Mouse (Mus musculus) hindbrain, postnatal 0 days (tissue): ENCODE measurements around the gene Ist1. TPM values are rescaled to one million over a fixed set of nuclear protein-coding genes. Genes with fewer than 3 reads are reported as not detected.

Source experiments
- ATAC-seq: fragments of 200-750 bp; cut with Nextera tagmentation; 2 replicates; pipeline ENCODE4 v1.8.0; 2017; ENCODE audit warnings: mild to moderate bottlenecking, moderate TSS enrichment, moderate library complexity
- DNase-seq: peaks from one replicate; pipeline ENCODE4 v3.0.0-alpha.2; 2015; ENCODE audit warnings: low spot score
- H3K27ac ChIP-seq: fragments of 300-500 bp; sonication (generic); 2 replicates; pipeline ENCODE4 v1.5.1; 2014; ENCODE audit warnings: mild to moderate bottlenecking
- H3K27me3 ChIP-seq: fragments of 300-500 bp; sonication (generic); 2 replicates; pipeline ENCODE4 v1.6.1; 2014; ENCODE audit warnings: low read length, mixed read lengths; ENCODE audit not compliant: insufficient read depth
- H3K36me3 ChIP-seq: fragments of 300-500 bp; sonication (generic); 2 replicates; pipeline ENCODE4 v1.6.1; 2014; ENCODE audit warnings: low read length, mixed read lengths; ENCODE audit not compliant: insufficient read depth
- H3K4me1 ChIP-seq: fragments of 300-500 bp; sonication (generic); 2 replicates; pipeline ENCODE4 v1.6.1; 2014; ENCODE audit warnings: antibody characterized with exemption, low read length, mixed read lengths; ENCODE audit not compliant: insufficient read depth
- H3K4me2 ChIP-seq: fragments of 300-500 bp; sonication (generic); 2 replicates; pipeline ENCODE4 v1.6.1; 2014; ENCODE audit warnings: low read depth, mild to moderate bottlenecking, low read length, moderate library complexity, mixed read lengths
- H3K4me3 ChIP-seq: fragments of 300-500 bp; sonication (generic); 2 replicates; pipeline ENCODE4 v1.5.1; 2014; ENCODE audit warnings: low read length
- H3K9ac ChIP-seq: fragments of 300-500 bp; sonication (generic); replicated peaks from 2 replicates; pipeline ENCODE4 v1.6.1; 2014; ENCODE audit warnings: mild to moderate bottlenecking, low read length, moderate library complexity, mixed read lengths
- H3K9me3 ChIP-seq: fragments of 300-500 bp; sonication (generic); 2 replicates; pipeline ENCODE4 v1.6.1; 2016; ENCODE audit warnings: low read length, mixed read lengths
- CTCF ChIP-seq: IDR thresholded peaks from 2 replicates; pipeline ENCODE4 v1.5.1; 2016; ENCODE audit warnings: antibody characterized with exemption, control low read depth, low read depth
- WGBS: fragments of 180-500 bp; shearing (Covaris S2); extraction: QIAGEN DNeasy Blood & Tissue Kit; methylation state at CpG from one replicate; pipeline ENCODE4 v1.1.7; 2014; 5-methylcytosine and 5-hydroxymethylcytosine counted together
- polyA plus RNA-seq: library from polyadenylated mRNA; unstranded; fragments of >200 nt; fragmentation: Nextera tagmentation; extraction: Ambion mirVana; gene quantifications from 2 replicates; pipeline ENCODE4 v1.2.1, GENCODE M21; 2015
- total RNA-seq: library from RNA; depleted of rRNA; stranded (reverse); fragments of >200 nt; gene quantifications from 2 replicates; pipeline ENCODE4 v1.2.3, GENCODE M21; 2014

Gene Ist1
- total and polyA plus RNA-seq, 2 experiments from 2014 or later: 98.4 to 99.4 TPM

GRCm38 (mm10) chr8:109705320-109706075 is 12.4 kb upstream of the Ist1 start, which contains the start of gene Zfp821:
Gene Zfp821, plus strand, starts transcription at chr8:109705546.
- H3K27me3 ChIP-seq: no peaks in the 10 kb centered on the region
- DNase-seq: peak; percentile 98
- H3K4me2 ChIP-seq: peak within 1 kb of the TSS; percentile 89
- ATAC-seq: peak; percentile 94
- H3K4me3 ChIP-seq: peak within 1 kb of the TSS; percentile 96
- peaks cover 14% of the 10 kb centered on the region; the same call in 1 of the 2 replicates for H3K4me1 ChIP-seq
- peaks cover 17% of the 10 kb centered on the region for H3K36me3 ChIP-seq
- H3K9ac ChIP-seq: peak within 1 kb of the TSS; percentile 100
- WGBS: under 1% methylated on average over 70 of the region's 100 CpGs
- TF ChIP-seq CTCF: no peak
- H3K9me3 ChIP-seq: no peaks in the 10 kb centered on the region
- peak within 1 kb of the TSS; percentile 97 for H3K27ac ChIP-seq

- no peak for TF ChIP-seq CTCF
- peak overlapping the region; percentile 89 for H3K4me2 ChIP-seq
- no peak for ATAC-seq
- H3K36me3 ChIP-seq: peaks cover 11% of the 10 kb centered on the region
- DNase-seq: no peak
- H3K4me3 ChIP-seq: peak overlapping the region; percentile 96
- 13% methylated on average over 24 of the region's 24 CpGs for WGBS
- H3K9me3 ChIP-seq: no peaks in the 10 kb centered on the region
- peak overlapping the region; percentile 97 for H3K27ac ChIP-seq
- peak overlapping the region; percentile 100 for H3K9ac ChIP-seq
- no peaks in the 10 kb centered on the region for H3K27me3 ChIP-seq
- H3K4me1 ChIP-seq: peaks cover 14% of the 10 kb centered on the region; the same call in 1 of the 2 replicates
Measured at GRCm38 (mm10) chr8:109704565-109705319, 11.7 kb upstream of the Ist1 start.

GRCm38 (mm10) chr8:109698477-109698876 is 5.4 kb upstream of the Ist1 start:
- Histone ChIP-seq H3K4me1 (peaks cover 6% of the 10 kb centered on the region; the same call in 1 of the 2 replicates), H3K4me3 (no peak overlapping the region), H3K27me3 (no peaks in the 10 kb centered on the region), H3K9ac (no peak overlapping the region), H3K27ac (no peak overlapping the region), H3K4me2 (no peak overlapping the region), H3K9me3 (no peaks in the 10 kb centered on the region), H3K36me3 (no peaks in the 10 kb centered on the region)
- DNase-seq (no peak), ATAC-seq (no peak)
- WGBS: 79% methylated on average over 3 of the region's 3 CpGs
- no peak for TF ChIP-seq CTCF

- Histone ChIP-seq H3K36me3 (no peaks in the 10 kb centered on the region), H3K4me2 (no peak overlapping the region), H3K27me3 (no peaks in the 10 kb centered on the region), H3K4me1 (peaks cover 6% of the 10 kb centered on the region; the same call in 1 of the 2 replicates), H3K27ac (no peak overlapping the region), H3K9me3 (no peaks in the 10 kb centered on the region), H3K4me3 (no peak overlapping the region), H3K9ac (no peak overlapping the region)
- ATAC-seq (no peak), DNase-seq (no peak)
- TF ChIP-seq CTCF: no peak
- WGBS: 75% methylated on average over 1 of the region's 1 CpGs
Measured at GRCm38 (mm10) chr8:109697754-109698153, 4.7 kb upstream of the Ist1 start.

GRCm38 (mm10) chr8:109694154-109694553 is 1.1 kb upstream of the Ist1 start:
- no peaks in the 10 kb centered on the region for H3K9me3 ChIP-seq
- H3K4me3 ChIP-seq: peak overlapping the region; percentile 100; the same call in 1 of the 2 replicates
- H3K9ac ChIP-seq: peak overlapping the region; percentile 98
- 52% methylated on average over 6 of the region's 6 CpGs for WGBS
- no peak for TF ChIP-seq CTCF
- H3K36me3 ChIP-seq: no peaks in the 10 kb centered on the region
- DNase-seq: no peak
- ATAC-seq: no peak
- H3K4me1 ChIP-seq: peaks cover 18% of the 10 kb centered on the region
- peak overlapping the region; percentile 56 for H3K4me2 ChIP-seq
- no peaks in the 10 kb centered on the region for H3K27me3 ChIP-seq
- H3K27ac ChIP-seq: no peak overlapping the region

- Histone ChIP-seq H3K9me3 (no peaks in the 10 kb centered on the region), H3K4me3 (peak overlapping the region; percentile 100), H3K9ac (peak overlapping the region; percentile 98), H3K4me1 (peaks cover 18% of the 10 kb centered on the region), H3K36me3 (no peaks in the 10 kb centered on the region), H3K27ac (peak overlapping the region; percentile 88), H3K27me3 (no peaks in the 10 kb centered on the region), H3K4me2 (peak overlapping the region; percentile 56)
- DNase-seq (peak; percentile 33), ATAC-seq (peak; percentile 80)
- no peak for TF ChIP-seq CTCF
- under 1% methylated on average over 37 of the region's 38 CpGs for WGBS
Measured at GRCm38 (mm10) chr8:109692443-109693145, 466 bp downstream of the Ist1 start.
